ENCODE assay signal across 21 mouse cellular contexts in genomic region chr3:18333182-18333581, GRCm38 (mm10).
DNase-seq lines count a peak whose midpoint lies in the region; ATAC-seq and TF ChIP-seq lines count a peak whose summit lies in the region.
"Had no signal": no experiment of that assay in that cellular context is flagged by ENCODE, and none has a peak within 500 bp of the region (broad histone marks: within the 10 kb centered on the region; RNA-seq: fewer than 3 reads in every experiment).

No protein-coding gene starts in this region.

- no peak overlapping the region for H3K4me3 ChIP-seq in cerebellum, adult 2 months (replicated peaks; ENCODE audit: insufficient read depth, low read depth, low read length)
- H3K4me3 ChIP-seq: embryonic facial prominence, embryonic 10.5 days; embryonic facial prominence, embryonic 12.5 days; forebrain, embryonic 13.5 days; forebrain, embryonic 15.5 days had no signal

- TF ChIP-seq POLR2A in cerebellum, adult 2 months (IDR thresholded peaks at IDR 0.05; ENCODE audit: borderline replicate concordance, insufficient read depth, low read length) = no peak

- TF ChIP-seq CTCF in cerebellum, adult 2 months (IDR thresholded peaks at IDR 0.05; ENCODE audit: borderline replicate concordance, insufficient read depth, low read depth, low read length) = no peak

- DNase-seq in cerebellum, postnatal 10 days = peak; percentile 13 to 16
- DNase-seq in cerebellum, adult 2 months = no peak
- no peak for DNase-seq in lung, postnatal 36 days
- no peak for DNase-seq in adrenal gland, adult 2 months
- DNase-seq: adrenal gland, postnatal 10 days; adrenal gland, postnatal 25 days; B cell, adult 2 months; cerebellum, adult 11 months; cerebellum, adult 18-20 months; cerebellum, adult 9-10 months; cerebellum, postnatal 36 days; forebrain, postnatal 0 days had no signal

- ATAC-seq in megakaryocyte, adult 5-6 weeks (ENCODE audit: poor library complexity, severe bottlenecking) = peak; percentile 62
- ATAC-seq: activated CD4-positive, CD25-positive, alpha-beta regulatory T cell, adult 4 months; CD4-positive, CD25-positive, alpha-beta regulatory T cell, adult 4 months; forebrain, embryonic 13.5 days; forebrain, embryonic 15.5 days; forebrain, postnatal 0 days; Patski had no signal

- no peaks in the 10 kb centered on the region for H3K4me1 ChIP-seq in cerebellum, adult 2 months (ENCODE audit: control insufficient read depth, insufficient read depth, low read length)
- H3K4me1 ChIP-seq: embryonic facial prominence, embryonic 10.5 days; embryonic facial prominence, embryonic 12.5 days; forebrain, embryonic 13.5 days; forebrain, embryonic 15.5 days had no signal

- no peaks in the 10 kb centered on the region for H3K27me3 ChIP-seq in cerebellum, adult 2 months (ENCODE audit: control insufficient read depth, insufficient read depth, low read length)
- H3K27me3 ChIP-seq: CH12.LX; embryonic facial prominence, embryonic 12.5 days; forebrain, embryonic 13.5 days; forebrain, embryonic 15.5 days had no signal

- no peak overlapping the region for H3K27ac ChIP-seq in cerebellum, adult 2 months (ENCODE audit: insufficient read depth, low read length)
- H3K27ac ChIP-seq: embryonic facial prominence, embryonic 10.5 days; embryonic facial prominence, embryonic 12.5 days; forebrain, embryonic 13.5 days; forebrain, embryonic 15.5 days had no signal

Comparison
In these comparisons a context has a peak if more than half of its experiments do, and no peak if none do; other contexts are left out.
1. DNase-seq: peak in cerebellum, postnatal 10 days (2 of 2); none in cerebellum, adult 2 months (0 of 2), lung, postnatal 36 days (single experiment) and adrenal gland, adult 2 months (single experiment).